Mouse (Mus musculus) MEL (cell line): Measurements from ENCODE around the gene Gm9803.

ENCODE experiments used
- CHD1 ChIP-seq: IDR thresholded peaks from 2 replicates; pipeline ENCODE4 v1.6.1; 2012; ENCODE audit warnings: low read depth, mild to moderate bottlenecking, inconsistent platforms, low read length, improper control_type of control experiment
- CTCF ChIP-seq, 3 experiments: IDR thresholded peaks in 2 of 3; conservative IDR thresholded peaks in 1 of 3; 2 replicates each; pipeline ENCODE4 v1.5.1; 2011 to 2012; ENCODE audit warnings: low read length in 3 of 3, low read depth in 2 of 3, mild to moderate bottlenecking in 2 of 3, improper control_type of control experiment in 1 of 3, inconsistent platforms in 1 of 3, mixed read lengths in 1 of 3, moderate library complexity in 1 of 3; ENCODE audit not compliant: control insufficient read depth in 1 of 3, insufficient read depth in 1 of 3, poor library complexity in 1 of 3, severe bottlenecking in 1 of 3
- EP300 ChIP-seq, 2 experiments: IDR thresholded peaks; 2 replicates each; pipeline ENCODE4 v1.6.1; 2011; ENCODE audit warnings: improper control_type of control experiment in 2 of 2, low read length in 2 of 2, low read depth in 1 of 2, mild to moderate bottlenecking in 1 of 2
- ETS1 ChIP-seq: IDR thresholded peaks from 2 replicates; pipeline ENCODE4 v1.6.1; 2012; ENCODE audit warnings: low read depth, mild to moderate bottlenecking, inconsistent platforms, low read length, improper control_type of control experiment, moderate library complexity
- GABPA ChIP-seq: IDR thresholded peaks from 2 replicates; pipeline ENCODE4 v1.6.1; 2012; ENCODE audit warnings: low read depth, mild to moderate bottlenecking, inconsistent platforms, low read length, improper control_type of control experiment, moderate library complexity
- POLR2A ChIP-seq, 2 experiments: IDR thresholded peaks; 2 replicates each; pipeline ENCODE4 v1.6.1; 2011 to 2012; ENCODE audit warnings: low read length in 2 of 2, mild to moderate bottlenecking in 2 of 2, control low read depth in 1 of 2, improper control_type of control experiment in 1 of 2, low read depth in 1 of 2, moderate library complexity in 1 of 2; ENCODE audit not compliant: control insufficient read depth in 1 of 2, insufficient read depth in 1 of 2, poor library complexity in 1 of 2
- POLR2AphosphoS2 ChIP-seq: IDR thresholded peaks from 2 replicates; pipeline ENCODE4 v1.6.1; 2011; ENCODE audit warnings: low read length, improper control_type of control experiment
- SMC3 ChIP-seq: IDR thresholded peaks from 2 replicates; pipeline ENCODE4 v1.6.1; 2011; ENCODE audit warnings: low read depth, low read length, improper control_type of control experiment
- TCF12 ChIP-seq: IDR thresholded peaks from 2 replicates; pipeline ENCODE4 v1.6.1; 2014; ENCODE audit warnings: low read depth, mild to moderate bottlenecking, inconsistent platforms, low read length, improper control_type of control experiment, moderate library complexity
- USF1 ChIP-seq: IDR thresholded peaks from 2 replicates; pipeline ENCODE4 v1.6.1; 2014; ENCODE audit warnings: low read depth, mild to moderate bottlenecking, inconsistent platforms, low read length, improper control_type of control experiment, moderate library complexity
- ZC3H11A ChIP-seq: IDR thresholded peaks from 2 replicates; pipeline ENCODE4 v1.6.1; 2012; ENCODE audit warnings: low read depth, mild to moderate bottlenecking, inconsistent platforms, low read length, improper control_type of control experiment
- ZMIZ1 ChIP-seq: IDR thresholded peaks from 2 replicates; pipeline ENCODE4 v1.6.1; 2012; ENCODE audit warnings: low read depth, mild to moderate bottlenecking, inconsistent platforms, low read length, improper control_type of control experiment, moderate library complexity

GRCm38 (mm10) chr10:43477865-43478681, 45.8 kb upstream of the Gm9803 start:
- TF ChIP-seq CTCF (IDR thresholded peaks at IDR 0.05 in 2 of 3, conservative IDR thresholded peaks at IDR 0.05 in 1 of 3; ENCODE audit: control insufficient read depth in 1 of 3, insufficient read depth in 1 of 3, low read depth in 2 of 3, low read length in 3 of 3, poor library complexity in 1 of 3, severe bottlenecking in 1 of 3): no peak
- TF ChIP-seq POLR2A (IDR thresholded peaks at IDR 0.05; ENCODE audit: control insufficient read depth in 1 of 2, insufficient read depth in 1 of 2, low read depth in 1 of 2, low read length in 2 of 2, poor library complexity in 1 of 2): peak in 1 of 2 experiments; percentile 70; a peak in 2 of 4 replicates
- no peak for TF ChIP-seq ZC3H11A
- no peak for TF ChIP-seq EP300 (IDR thresholded peaks at IDR 0.05; ENCODE audit: low read depth in 1 of 2, low read length in 2 of 2)
- TF ChIP-seq ETS1: peak; percentile 76; the same call in 1 of the 2 replicates
- TF ChIP-seq USF1: peak; percentile 89
- TF ChIP-seq POLR2AphosphoS2: peak; percentile 46; the same call in 1 of the 2 replicates
- peak; percentile 97 for TF ChIP-seq CHD1
- 0 out of 2 replicates have a peak, but pooled peaks have one; percentile 2 for TF ChIP-seq SMC3
- TF ChIP-seq GABPA: no peak
- TF ChIP-seq ZMIZ1: no peak
- TF ChIP-seq TCF12: no peak
